Mouse (Mus musculus) skeletal muscle tissue, postnatal 0 days (tissue): ENCODE results near the gene Odf2l. TPM values are rescaled to one million over a fixed set of nuclear protein-coding genes. Genes with fewer than 3 reads are reported as not detected.

Experiments
- polyA plus RNA-seq: library from polyadenylated mRNA; unstranded; fragments of >200 nt; fragmentation: Nextera tagmentation; extraction: Ambion mirVana; gene quantifications from 2 replicates; pipeline ENCODE4 v1.2.1, GENCODE M21; 2015

Odf2l gene
- polyA plus RNA-seq, result 7.2 and 8.1 TPM in 2 replicates

GRCm38 (mm10) chr3:145118254-145119001 lies at the start of gene Odf2l:
Odf2l (plus strand) TSS chr3:145118588.

GRCm38 (mm10) chr3:145099291-145099690 lies 19.1 kb upstream of the Odf2l start, which contains the start of gene Clca2:
Clca2 (minus strand) TSS chr3:145099443.

Other genes with a start within 250 kb of the Odf2l start
- gene Clca4b, start 186.1 kb upstream of the Odf2l start, polyA plus RNA-seq, result not detected in 2 replicates
- not detected in 2 replicates for gene Clca4a, start 143.5 kb upstream of the Odf2l start, polyA plus RNA-seq
- not detected in 2 replicates for gene Clca1, start 85.8 kb upstream of the Odf2l start, polyA plus RNA-seq
- gene Clca2, start 19.1 kb upstream of the Odf2l start, polyA plus RNA-seq, result 0.27 and 0.71 TPM in 2 replicates
- 1.9 and 2.4 TPM in 2 replicates for gene Col24a1, start 173.9 kb downstream of the Odf2l start, polyA plus RNA-seq